Mouse (Mus musculus) brain, embryonic 14.5 days (tissue): ENCODE results near the gene Cables2.

ENCODE experiments used
- CTCF ChIP-seq: fragments of 200-500 bp; IDR thresholded peaks from 2 replicates; pipeline ENCODE4 v1.5.1; 2012; ENCODE audit warnings: inconsistent platforms, mild to moderate bottlenecking, moderate library complexity, borderline replicate concordance; ENCODE audit not compliant: insufficient read depth, insufficient read length; ENCODE audit errors: extremely low read depth
- POLR2A ChIP-seq: fragments of 200-500 bp; IDR thresholded peaks from 2 replicates; pipeline ENCODE4 v1.6.1; 2012; ENCODE audit warnings: mild to moderate bottlenecking, inconsistent platforms, borderline replicate concordance; ENCODE audit not compliant: poor library complexity, insufficient read depth, insufficient read length, severe bottlenecking; ENCODE audit errors: extremely low read depth

GRCm38 (mm10) chr2:180276385-180276784 is 3.1 kb upstream of the Cables2 start:
- TF ChIP-seq CTCF = no peak
- no peak for TF ChIP-seq POLR2A
